Mouse (Mus musculus): ENCODE results near the gene Fat3.

The Fat3 gene

DNA sequence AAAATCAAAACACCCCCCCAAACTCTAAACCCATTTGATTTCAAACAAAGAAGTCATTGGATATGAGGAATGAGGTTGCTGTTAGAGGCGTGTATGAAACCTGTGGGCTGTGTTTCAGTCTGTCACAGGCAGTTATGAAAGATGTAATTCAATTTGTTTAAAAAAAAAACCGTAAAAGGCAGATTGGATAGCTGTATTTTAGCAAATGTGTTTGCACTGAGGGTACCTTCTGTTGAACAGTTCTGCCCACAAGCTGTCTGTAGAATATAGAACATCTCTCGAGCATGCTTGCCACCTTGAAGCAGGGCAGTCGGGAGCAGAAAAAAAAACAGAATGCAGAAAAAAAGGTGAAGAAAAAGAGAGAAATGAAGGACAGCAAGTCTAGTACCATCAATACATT lies 472.0 kb downstream of the Fat3 start:
- DNase-seq (ENCODE audit: low spot score in 2 of 2) = no peak

DNA sequence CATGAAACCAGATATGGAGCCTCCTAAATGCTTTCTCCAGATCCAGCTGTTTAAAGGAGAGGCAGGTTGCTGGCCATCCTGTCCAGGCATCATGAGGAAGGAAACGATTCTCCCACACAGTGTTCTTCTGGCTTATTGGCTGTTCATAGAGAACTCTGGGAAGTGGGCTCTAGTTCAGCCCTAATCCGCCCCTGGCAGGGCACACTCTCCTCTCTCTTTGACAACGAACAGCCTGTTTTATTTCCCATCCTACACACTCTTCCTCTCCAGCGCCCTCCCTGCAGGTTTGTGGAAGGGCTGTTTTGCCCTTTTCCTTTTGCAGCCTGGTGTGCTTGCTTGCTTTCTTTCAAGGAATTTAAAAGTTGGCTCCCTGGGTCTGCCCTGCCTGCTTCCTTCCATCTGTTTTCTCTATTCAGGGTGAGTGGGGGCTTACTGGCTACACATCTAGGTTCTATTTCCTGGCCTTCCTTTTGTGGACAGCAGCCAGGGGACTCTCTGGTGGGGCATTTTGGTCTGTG lies 472.6 kb downstream of the Fat3 start:
- DNase-seq (ENCODE audit: low spot score in 2 of 2) = no peak

DNA sequence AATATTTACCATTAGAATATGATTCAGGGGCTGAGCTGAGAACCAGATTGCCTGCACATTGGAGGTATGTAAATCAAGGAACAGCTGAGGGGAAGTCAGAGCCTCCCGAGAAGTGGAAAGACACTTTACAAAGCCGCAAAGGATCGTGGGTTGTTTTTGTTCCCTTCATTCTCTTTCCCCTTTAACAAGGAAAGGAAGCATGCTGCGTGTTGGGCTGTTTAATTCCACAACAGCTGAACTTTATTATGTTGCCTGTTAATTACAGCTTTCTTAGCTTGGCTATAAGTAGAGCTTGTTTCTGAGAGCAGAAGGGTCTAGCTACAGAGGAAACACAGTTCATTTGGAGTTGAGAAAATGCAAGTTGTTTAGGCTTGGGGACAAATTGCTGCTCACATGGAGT lies 475.0 kb downstream of the Fat3 start:
- DNase-seq (ENCODE audit: low spot score in 2 of 2) = no peak

DNA sequence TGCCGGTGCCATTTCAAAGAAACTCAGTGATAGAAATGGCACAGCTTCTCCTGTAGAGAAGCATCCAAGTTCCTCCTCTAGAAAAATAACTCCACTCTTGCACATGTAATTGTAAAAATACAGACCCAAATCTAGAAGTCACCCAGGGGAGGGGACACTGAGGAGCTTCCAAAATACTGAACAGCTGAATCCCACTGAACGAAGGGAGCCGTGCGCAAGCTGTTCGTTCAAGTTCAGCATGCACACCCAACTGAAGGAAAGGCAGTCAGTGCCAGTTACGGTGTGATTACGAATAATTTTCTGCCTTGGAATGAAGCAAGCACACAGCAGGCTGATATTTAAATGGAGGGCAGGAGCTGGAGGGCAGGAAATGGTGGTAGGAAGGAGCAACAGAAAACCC lies 476.4 kb downstream of the Fat3 start:
- DNase-seq (ENCODE audit: low spot score in 2 of 2) = no peak

DNA sequence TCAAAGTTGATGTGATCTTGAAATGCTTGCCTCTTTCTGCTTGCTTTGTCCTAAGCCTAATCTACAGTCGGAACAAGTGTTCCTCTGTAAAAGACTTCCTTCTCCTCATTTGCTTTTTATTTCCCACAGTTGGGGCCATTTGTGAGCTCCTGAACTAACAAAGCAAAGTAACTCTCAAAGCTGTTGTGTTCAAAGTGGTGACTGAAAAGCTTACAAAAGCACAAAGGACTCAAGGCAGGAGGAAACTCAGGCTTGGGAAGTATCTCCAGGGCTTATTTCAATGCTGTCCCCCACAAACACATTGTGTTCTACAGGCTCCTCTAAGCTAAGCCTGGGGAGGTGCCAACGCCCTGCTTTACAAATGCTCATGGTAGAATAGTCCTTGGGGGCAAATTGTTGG lies 487.0 kb downstream of the Fat3 start:
- no peak for DNase-seq (ENCODE audit: low spot score in 2 of 2)

DNA sequence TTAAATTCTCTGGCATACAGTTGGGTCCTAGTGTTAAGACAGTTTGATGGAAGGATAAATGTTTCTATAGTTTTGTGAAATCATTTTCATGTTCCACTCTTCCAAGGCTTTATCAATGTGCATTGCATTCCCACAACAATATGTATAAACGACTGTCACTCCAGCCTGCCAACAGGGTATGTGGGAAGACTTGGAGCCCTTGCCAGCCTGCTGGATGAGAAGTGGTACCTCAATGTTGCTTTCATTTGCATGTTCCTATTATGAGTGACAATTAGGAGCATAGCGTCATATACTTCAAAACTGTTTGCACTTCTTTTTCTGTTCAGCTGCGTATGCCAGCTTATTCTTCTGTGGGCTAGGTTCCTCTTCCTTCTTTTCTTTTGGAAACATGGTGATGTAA lies 489.7 kb downstream of the Fat3 start:
- DNase-seq (ENCODE audit: low spot score in 2 of 2) = no peak

DNA sequence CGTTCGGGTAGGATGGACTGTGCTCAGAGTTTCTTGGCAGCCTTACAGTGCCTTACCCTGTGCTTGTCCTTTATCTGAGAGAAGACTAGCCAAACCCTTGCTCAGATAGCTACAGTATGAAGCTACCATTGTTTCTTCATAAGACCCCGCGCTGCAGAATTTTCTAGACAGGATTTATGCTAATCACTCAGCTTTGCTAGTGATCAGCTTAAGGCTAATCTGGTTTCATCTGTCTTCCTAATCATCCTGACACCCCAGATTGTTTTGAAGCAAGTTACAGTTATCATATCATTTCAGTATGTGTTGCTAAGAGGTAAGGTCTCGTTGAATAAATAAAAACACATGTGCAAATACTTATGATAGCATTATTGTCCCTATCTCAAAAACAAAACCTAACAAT lies 493.6 kb downstream of the Fat3 start:
- no peak for DNase-seq (ENCODE audit: low spot score in 2 of 2)

DNA sequence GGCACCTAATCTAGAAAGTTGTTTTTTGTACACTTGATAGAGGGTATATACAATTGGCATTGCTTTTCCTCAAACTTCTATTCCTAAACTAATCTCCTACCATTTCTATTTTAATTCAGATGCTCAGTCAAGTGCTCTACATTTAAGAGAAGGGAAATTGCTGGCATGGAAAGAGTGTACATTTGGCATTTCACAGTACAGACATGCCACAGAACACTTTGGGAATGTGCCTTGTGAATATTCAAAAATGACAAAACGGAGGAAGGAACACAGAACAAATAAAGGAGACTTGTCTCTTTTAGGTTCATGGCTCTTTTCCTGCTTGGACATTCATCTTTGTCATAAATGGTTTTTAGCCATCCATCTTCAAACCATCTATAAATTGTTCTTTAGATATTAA lies 498.1 kb downstream of the Fat3 start:
- no peak for DNase-seq (ENCODE audit: low spot score in 2 of 2)

DNA sequence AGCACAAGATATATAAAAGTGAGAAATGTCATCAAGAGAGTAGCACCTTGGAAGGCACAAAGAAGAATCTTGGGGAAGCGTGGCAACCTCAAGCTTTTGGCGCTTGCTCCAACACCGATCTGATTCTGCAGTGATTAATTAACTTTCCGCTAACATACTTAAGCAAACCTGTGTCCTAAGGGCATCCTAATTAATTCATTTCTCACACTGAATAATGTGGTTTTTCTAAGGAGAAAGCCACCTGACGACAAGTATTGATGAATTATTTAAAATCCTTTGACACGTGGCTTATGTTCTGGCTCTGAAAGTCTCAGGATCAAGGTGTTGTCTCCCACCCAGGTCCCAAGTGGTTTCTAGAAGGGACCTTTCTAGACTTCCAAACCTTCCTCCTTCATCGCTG lies 506.3 kb downstream of the Fat3 start:
- no peak for DNase-seq (ENCODE audit: low spot score in 2 of 2)

DNA sequence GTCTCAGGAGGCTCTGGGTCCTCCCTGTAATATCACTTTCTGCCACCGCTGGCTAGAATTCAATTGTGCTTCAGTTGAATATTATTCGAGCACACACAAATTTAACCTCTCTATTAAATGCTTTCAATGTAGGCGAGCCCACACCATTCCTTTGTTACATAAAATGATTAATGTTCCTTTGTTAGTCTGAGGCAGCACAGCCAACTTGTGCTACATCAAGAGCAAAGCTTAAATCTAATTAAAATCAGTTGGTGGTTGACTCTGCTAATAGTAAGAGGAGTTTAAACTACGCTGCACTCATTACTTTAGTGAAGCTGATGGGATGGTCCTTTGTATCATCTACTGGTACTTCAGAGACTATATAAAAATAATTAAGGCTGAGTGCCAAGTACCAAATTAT lies 506.9 kb downstream of the Fat3 start:
- DNase-seq (ENCODE audit: low spot score in 2 of 2) = no peak

DNA sequence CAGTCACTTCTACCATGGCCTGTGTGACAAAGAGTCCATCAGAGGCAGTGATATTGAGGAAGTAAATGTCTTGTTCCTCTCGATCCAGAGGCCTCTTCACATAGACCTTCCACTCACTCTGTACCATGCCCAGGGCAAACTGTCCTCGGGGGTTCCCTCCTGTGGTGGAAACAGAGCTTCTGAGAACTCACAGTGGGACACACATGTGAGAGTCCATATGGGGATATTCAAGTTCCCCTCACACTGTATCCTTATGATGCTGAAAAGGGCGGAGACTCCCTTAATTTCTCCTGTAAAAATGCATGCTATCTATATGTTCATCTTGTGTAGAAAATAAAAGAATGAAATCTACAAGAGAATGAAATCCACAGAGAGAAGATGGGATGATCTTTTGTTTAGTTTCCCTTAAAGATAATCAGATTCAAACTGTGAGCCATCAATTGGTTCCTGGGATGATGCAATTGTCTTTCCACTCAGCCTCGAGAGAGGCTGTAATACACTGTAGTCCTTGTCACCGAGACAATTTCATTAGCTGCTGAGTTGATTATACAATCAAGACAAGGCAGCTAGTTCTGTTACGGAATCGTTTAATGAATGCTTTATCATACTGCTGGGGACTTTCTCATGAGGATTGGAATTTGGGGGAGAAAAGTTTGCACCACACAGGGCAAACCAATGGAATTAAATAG lies 508.8 kb downstream of the Fat3 start:
- DNase-seq (ENCODE audit: low spot score in 2 of 2) = no peak

DNA sequence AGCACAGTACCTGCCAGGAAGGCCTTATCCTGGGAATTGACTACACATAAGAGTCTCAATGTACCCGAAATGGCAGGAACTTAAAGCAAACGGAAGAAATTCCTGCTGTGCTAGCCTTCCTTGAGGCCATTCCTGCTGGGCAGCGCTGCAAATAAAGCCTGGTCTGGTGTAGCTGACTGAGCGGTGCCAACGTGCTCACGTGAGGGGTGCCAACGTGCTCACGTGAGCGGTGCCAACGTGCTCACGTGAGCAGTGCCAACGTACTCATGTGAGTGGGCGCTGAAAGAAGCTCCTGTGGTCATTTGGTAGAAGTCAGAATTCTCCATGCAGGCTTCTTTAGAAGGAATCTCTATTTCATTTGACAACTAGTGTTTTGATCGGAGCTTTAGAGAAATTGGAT lies 522.8 kb downstream of the Fat3 start:
- no peak for DNase-seq (ENCODE audit: low spot score in 2 of 2)

DNA sequence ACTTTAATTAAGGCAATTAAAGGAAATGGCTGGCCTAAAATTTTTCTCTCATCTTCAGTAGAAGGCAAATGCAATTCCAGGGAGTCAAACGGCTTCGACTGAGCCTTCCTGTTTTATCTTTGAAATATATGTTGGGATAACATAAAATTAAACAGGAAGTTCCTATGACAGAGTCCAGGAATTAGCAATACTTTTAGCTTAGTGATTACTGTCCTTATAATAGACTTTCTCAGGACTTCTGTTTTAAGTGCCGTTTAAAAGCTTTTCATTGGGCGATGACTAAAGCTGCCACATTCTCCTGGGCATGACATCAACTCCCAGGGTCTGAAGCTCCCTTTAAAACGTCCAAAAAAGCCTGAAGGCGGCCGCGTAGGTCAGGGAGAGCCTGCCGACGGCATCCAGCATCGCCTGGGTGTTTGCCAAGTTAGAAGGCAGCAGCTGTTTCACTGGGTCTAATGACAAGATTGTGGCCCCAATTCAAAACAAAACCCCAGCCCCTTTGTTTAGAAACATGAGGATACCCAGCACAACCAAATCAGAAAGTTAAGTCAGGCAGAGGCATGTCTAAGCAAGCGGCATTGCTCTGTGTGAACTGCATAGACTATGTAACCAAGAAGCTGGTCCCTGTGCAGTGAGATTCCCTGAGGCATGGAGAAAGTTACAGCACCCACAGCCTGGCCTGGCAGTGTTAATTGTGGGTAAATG lies 524.0 kb downstream of the Fat3 start:
- DNase-seq (ENCODE audit: low spot score in 2 of 2) = no peak

DNA sequence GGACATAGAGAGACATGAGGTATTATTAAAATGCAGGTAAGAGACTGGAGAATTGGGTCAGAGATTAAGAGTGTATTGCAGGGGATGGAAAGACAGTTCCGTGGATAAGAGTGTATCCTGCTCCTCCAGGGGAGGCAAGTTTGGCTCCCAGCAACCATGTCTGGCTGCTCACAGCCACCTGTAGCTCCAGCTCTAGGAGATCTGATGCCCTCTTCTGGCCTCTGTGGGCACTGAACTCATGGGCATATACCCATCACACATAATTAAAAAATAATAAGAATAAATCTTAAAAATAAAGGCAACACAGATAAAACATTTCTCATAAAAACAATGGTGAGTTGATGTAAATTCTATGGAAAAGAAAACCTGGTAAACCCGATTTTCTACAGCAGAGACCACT lies 525.1 kb downstream of the Fat3 start:
- DNase-seq (ENCODE audit: low spot score in 2 of 2) = no peak

DNA sequence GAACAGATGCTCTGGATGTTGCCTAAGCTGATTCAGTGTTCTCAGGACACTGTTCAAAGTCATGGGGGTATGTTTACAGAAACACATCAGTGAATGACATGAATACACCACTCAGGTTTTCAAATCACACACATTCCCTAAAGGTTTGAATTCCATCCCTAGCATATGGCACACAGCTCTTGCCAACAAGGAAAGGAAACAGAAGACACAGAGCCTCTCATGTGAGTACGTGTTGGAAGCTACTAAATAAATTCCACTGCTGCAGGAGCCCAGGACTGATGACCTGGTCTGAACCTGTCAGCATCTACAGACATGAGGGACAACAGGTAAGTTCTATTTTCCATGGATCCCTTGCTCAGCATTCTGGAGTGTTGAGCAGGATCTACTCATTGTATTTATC lies 528.9 kb downstream of the Fat3 start:
- DNase-seq (ENCODE audit: low spot score in 2 of 2) = no peak

DNA sequence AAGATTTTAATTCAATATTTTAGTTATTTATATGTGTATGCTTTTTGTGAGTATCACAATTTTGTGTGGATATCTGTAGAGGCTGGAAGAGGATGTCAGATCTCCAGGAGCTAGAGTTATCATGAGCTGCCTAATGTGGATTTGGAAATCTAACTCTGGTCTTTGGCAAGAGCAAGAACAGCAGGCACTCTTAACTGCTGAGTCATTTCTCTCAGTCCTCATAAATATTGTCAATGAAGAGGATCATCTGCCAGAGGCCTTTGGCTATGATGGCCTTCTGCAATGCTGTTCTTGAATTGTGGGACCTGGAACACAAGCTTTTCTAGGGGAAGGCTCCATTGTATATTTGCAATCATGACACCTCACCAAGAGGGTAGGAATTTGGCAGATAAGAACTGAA lies 529.7 kb downstream of the Fat3 start:
- DNase-seq (ENCODE audit: low spot score in 2 of 2) = no peak

DNA sequence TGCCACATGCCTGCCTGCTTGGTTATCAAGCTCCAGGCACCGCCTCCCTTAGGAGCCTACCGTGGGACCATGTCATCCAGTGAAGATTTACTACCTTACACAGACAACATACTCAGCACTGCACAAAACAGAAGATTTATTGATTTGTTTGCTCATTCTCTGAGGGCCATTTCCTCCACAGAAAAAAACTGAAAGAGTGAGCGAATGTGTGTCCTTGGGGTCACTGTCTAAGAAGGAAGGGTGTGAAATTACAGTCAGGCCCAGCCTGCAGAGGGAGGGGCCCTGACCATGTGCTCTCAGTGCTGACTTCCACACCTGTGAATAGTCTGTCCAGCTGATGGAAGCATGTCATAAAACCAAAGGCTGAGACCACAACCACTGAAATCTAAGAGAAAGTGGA lies 536.9 kb downstream of the Fat3 start:
- DNase-seq (ENCODE audit: low spot score in 2 of 2) = no peak

DNA sequence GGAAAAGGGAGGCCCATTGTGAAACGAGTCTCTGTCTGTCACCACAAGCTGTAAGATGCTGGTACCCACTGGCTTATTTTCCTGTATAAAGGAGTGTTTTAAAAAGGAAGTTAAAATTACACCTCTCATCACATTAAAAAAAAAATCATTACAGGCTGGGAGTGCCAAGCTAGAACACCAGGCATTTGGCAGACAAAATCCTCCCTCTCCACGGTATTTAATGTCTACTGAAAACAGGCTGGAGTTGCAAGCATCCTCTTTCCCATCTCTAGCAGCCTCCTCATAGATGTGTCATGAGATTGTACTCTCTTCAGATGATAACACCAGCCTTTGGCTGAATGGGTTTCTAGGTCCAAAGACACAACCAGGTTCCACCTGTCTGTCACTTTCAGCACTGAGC lies 538.2 kb downstream of the Fat3 start:
- DNase-seq (ENCODE audit: low spot score in 2 of 2) = no peak

DNA sequence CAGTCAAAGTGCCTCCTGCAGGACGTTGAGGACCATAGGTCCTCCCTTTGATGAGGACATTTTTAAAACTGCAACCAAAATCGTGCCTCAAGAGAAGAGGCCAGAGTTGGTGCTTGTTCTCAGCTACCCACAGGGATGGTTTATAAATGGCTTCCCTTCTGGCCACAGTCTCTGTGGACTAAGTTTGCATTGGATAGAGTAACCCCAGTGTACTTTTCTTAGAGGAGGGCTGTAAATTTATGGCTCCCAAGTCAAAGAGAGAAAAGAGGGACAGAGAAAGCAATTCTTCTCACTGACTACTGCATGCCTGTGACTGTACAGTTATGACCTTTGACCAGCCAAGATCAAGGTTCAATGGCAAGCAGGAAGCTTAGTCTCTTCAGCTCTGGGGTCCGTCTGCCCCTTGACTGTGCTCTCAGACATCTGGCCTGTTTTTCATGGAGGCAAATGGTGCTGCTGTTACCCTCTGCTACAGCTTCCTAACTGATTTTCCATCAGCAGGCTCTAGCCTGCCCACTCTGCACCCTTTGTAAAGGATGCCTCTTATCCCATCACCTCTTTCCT lies 542.8 kb downstream of the Fat3 start:
- DNase-seq (ENCODE audit: low spot score in 2 of 2) = no peak

DNA sequence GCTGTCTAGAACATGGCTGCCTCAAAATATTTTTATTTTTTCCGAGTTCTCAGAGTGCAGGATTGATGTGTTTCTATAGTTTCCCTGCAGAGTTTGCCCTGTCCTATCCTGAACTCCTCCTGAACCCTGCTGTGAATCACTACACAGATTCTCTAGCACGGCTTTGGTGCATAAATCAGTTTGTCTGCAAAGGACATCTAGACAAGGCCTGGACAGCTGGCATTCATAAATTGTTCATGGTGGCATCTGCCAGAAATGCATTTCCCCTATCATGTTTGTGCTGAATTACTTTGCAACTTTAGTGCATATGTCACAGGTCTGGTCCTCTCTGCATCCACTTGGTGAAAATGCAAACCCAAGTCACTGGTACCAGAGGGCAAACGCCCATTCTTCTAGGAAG lies 543.3 kb downstream of the Fat3 start:
- no peak for DNase-seq (ENCODE audit: low spot score in 2 of 2)

DNA sequence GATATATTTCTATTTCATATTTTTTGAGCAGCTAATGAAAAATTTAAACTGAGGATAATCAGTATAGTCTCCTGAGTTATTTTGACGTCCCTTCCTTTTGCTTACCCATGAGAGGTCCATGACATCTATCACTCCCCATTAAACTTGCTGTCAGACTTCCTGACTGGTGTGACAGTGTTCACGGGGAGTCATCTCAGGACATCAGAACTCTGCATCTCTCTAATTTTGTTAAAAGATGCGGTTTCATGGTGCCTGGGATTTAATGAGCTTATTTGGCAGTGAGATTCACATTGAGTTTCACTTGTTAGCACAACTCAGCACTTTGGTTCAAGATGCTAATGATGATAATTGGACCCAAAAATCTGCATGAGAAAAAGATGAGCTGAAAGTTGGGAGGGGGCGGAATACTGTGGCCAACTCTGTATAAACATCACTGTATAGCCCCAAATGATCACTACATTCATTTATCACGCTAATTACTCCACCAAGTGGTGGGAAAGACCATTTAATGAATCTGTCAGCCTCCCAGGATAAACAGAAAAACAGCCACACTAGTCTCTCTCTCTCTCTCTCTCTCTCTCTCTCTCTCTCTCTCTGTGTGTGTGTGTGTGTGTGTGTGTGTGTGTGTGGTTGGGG lies 545.8 kb downstream of the Fat3 start:
- DNase-seq (ENCODE audit: low spot score in 2 of 2) = no peak

DNA sequence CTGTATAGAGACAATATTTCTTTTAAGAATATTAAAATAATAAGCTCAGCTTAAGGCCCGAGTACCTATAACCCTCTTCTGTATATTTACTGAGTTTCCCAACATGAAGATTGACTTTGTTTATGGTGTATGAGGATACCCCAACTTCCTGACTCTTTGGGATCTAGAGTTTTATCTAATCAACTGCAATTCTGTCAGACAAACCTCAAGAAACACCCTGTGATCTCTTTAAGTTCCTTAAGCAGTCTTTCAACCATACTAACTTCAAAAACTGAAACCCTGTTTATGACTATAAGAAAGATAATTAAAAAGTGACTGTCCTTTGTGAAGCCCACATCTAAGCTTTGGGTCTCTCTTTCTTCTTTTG lies 546.8 kb downstream of the Fat3 start:
- no peak for DNase-seq (ENCODE audit: low spot score in 2 of 2)

Data from thymus, postnatal 10 days (tissue).